Mouse (Mus musculus) CD4-positive, CD25-positive, alpha-beta regulatory T cell (primary cell): ENCODE data around the gene Olfr1352. TPM values are rescaled to one million over a fixed set of nuclear protein-coding genes. Genes with fewer than 3 reads are reported as not detected.

Experiments used
- polyA plus RNA-seq: library from polyadenylated mRNA; unstranded; fragments of 100-300 nt; shearing (Covaris generic); gene quantifications from one replicate; pipeline ENCODE4 v1.2.1, GENCODE M21; 2017

The Olfr1352 gene
- polyA plus RNA-seq = not detected

GRCm38 (mm10) chr10:78980750-78981149 is at the start of gene Olfr1352:
Gene Olfr1352, plus strand, starts transcription at chr10:78981050.

GRCm38 (mm10) chr10:78950336-78950735 is 30.5 kb upstream of the Olfr1352 start, which contains the start of gene Olfr8:
Gene Olfr8, plus strand, starts transcription at chr10:78950636.

GRCm38 (mm10) chr10:78963009-78963408 is 17.8 kb upstream of the Olfr1352 start, which contains the start of gene Olfr1353:
Gene Olfr1353, plus strand, starts transcription at chr10:78963309.

GRCm38 (mm10) chr10:79012172-79012571 is 31.3 kb downstream of the Olfr1352 start, which contains the start of gene Olfr1351:
Gene Olfr1351, plus strand, starts transcription at chr10:79012472.

GRCm38 (mm10) chr10:79028441-79028840 is 47.6 kb downstream of the Olfr1352 start, which contains the start of gene Olfr57:
Gene Olfr57, plus strand, starts transcription at chr10:79028741.

Other genes starting within 250 kb of the Olfr1352 start
- gene Ccdc105, start 228.0 kb upstream of the Olfr1352 start, polyA plus RNA-seq = not detected
- gene Slc1a6, start 200.6 kb upstream of the Olfr1352 start, polyA plus RNA-seq = not detected
- gene Olfr1356, start 128.9 kb upstream of the Olfr1352 start, polyA plus RNA-seq = not detected
- not detected for gene Olfr1355, start 105.5 kb upstream of the Olfr1352 start, polyA plus RNA-seq
- gene Olfr1354, start 67.9 kb upstream of the Olfr1352 start, polyA plus RNA-seq = not detected
- gene Olfr8, start 30.4 kb upstream of the Olfr1352 start, polyA plus RNA-seq = not detected
- not detected for gene Olfr1353, start 17.7 kb upstream of the Olfr1352 start, polyA plus RNA-seq
- gene Olfr1351, start 31.4 kb downstream of the Olfr1352 start, polyA plus RNA-seq = not detected
- 0.11 TPM for gene Olfr57, start 47.7 kb downstream of the Olfr1352 start, polyA plus RNA-seq
- gene 2610008E11Rik, start 116.5 kb downstream of the Olfr1352 start, polyA plus RNA-seq = 23.9 TPM
- gene Vmn2r80, start 167.7 kb downstream of the Olfr1352 start, polyA plus RNA-seq = not detected